Mouse (Mus musculus) heart, adult 2 months (tissue): Measurements from ENCODE around the gene Rbm41. TPM values are rescaled to one million over a fixed set of nuclear protein-coding genes. Genes with fewer than 3 reads are reported as not detected.

Experiments used
- DNase-seq, 2 experiments: peaks; one replicate each; pipeline ENCODE4 v3.0.0; 2021
- H3K27ac ChIP-seq: fragments of 200-600 bp; 2 replicates; pipeline ENCODE4 v1.8.1; 2022
- H3K27me3 ChIP-seq: fragments of 200-500 bp; 2 replicates; pipeline ENCODE4 v1.6.1; 2012; ENCODE audit warnings: mild to moderate bottlenecking, low read length, inconsistent platforms, mixed read lengths; ENCODE audit not compliant: control insufficient read depth, insufficient read depth
- H3K36me3 ChIP-seq: fragments of 200-500 bp; 2 replicates; pipeline ENCODE4 v1.6.1; 2012; ENCODE audit warnings: low read length, inconsistent platforms; ENCODE audit not compliant: control insufficient read depth, insufficient read depth
- H3K4me1 ChIP-seq: fragments of 200-500 bp; 2 replicates; pipeline ENCODE4 v1.6.1; 2011; ENCODE audit warnings: low read length; ENCODE audit not compliant: control insufficient read depth, insufficient read depth
- H3K4me3 ChIP-seq: fragments of 200-600 bp; 2 replicates; pipeline ENCODE4 v1.8.1; 2022
- H3K79me2 ChIP-seq: fragments of 200-500 bp; replicated peaks from 2 replicates; pipeline ENCODE4 v1.6.1; 2012; ENCODE audit warnings: mild to moderate bottlenecking, inconsistent platforms, low read length, moderate library complexity, mixed read lengths; ENCODE audit not compliant: control insufficient read depth, insufficient read depth
- H3K9ac ChIP-seq: fragments of 200-500 bp; 2 replicates; pipeline ENCODE4 v1.6.1; 2012; ENCODE audit warnings: low read depth, mild to moderate bottlenecking, control low read depth, inconsistent platforms, low read length, mixed read lengths
- CTCF ChIP-seq: fragments of 200-600 bp; IDR thresholded peaks from 2 replicates; pipeline ENCODE4 v1.8.1; 2022; ENCODE audit warnings: antibody characterized with exemption, mild to moderate bottlenecking, moderate library complexity
- EP300 ChIP-seq: fragments of 200-500 bp; IDR thresholded peaks from 2 replicates; pipeline ENCODE4 v1.6.1; 2011; ENCODE audit warnings: low read depth, low read length, control low read depth; ENCODE audit not compliant: insufficient read depth
- POLR2A ChIP-seq: fragments of 200-500 bp; IDR thresholded peaks from 2 replicates; pipeline ENCODE4 v1.6.1; 2011; ENCODE audit warnings: mild to moderate bottlenecking, low read depth, low read length, control low read depth; ENCODE audit not compliant: insufficient read depth
- WGBS: fragments of 180-500 bp; shearing (Covaris S2); methylation state at CpG from one replicate; pipeline ENCODE4 v1.1.7; 2018; 5-methylcytosine and 5-hydroxymethylcytosine counted together
- intact Hi-C: fragments of 180-260 bp; cut with DNase I; formaldehyde crosslinking; loops from one replicate; pipeline ENCODE4 v1.15.1; 2025
- polyA plus RNA-seq: library from polyadenylated mRNA; depleted of rRNA; stranded (reverse); fragments of >200 nt; gene quantifications from 2 replicates; pipeline ENCODE4 v1.2.3, GENCODE M21; 2012; rRNA removed
- total RNA-seq, 2 experiments: library from RNA; stranded (reverse); gene quantifications; 2 replicates each; pipeline ENCODE4 v1.2.3; 2021

Rbm41 gene
- total and polyA plus RNA-seq, 3 experiments = 0.66 to 5.3 (median 4.8) TPM

- H3K27me3 ChIP-seq = no peaks in the 10 kb centered on the region
- H3K9ac ChIP-seq = no peak overlapping the region
- no peaks in the 10 kb centered on the region for H3K4me1 ChIP-seq
- H3K27ac ChIP-seq = no peak overlapping the region
- WGBS = 35% methylated on average over 5 of the region's 5 CpGs
- TF ChIP-seq CTCF (no peak), POLR2A (no peak), EP300 (no peak)
- H3K36me3 ChIP-seq = no peaks in the 10 kb centered on the region
- DNase-seq = no peak
- intact Hi-C loops = no loop called here
- no peak overlapping the region for H3K4me3 ChIP-seq
- no peaks in the 10 kb centered on the region for H3K79me2 ChIP-seq
Measured at GRCm38 (mm10) chrX:139859402-139859801, 139.0 kb downstream of the Rbm41 start.

DNA sequence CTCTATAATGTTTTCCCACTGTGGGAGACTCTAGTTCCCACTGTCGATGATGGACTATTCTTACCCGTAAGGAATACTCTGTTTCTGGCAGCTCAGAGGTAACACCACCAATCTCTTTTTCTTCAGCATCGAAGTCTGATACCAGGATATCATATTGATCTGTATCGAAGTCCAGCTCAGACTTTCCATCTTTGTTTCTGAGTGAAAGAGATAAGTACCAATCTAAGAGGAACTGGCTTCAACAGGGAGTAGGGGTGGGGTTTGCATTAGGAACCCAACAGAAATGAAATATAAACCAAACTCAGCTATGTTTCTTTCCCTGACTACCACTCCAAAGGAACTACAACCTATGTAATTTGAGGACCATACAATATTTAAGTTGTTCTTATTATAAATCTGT, 143.6 kb downstream of the Rbm41 start:
- Histone ChIP-seq H3K36me3 (no peaks in the 10 kb centered on the region), H3K79me2 (no peaks in the 10 kb centered on the region), H3K27me3 (no peaks in the 10 kb centered on the region), H3K4me3 (no peak overlapping the region), H3K4me1 (no peaks in the 10 kb centered on the region), H3K9ac (no peak overlapping the region), H3K27ac (no peak overlapping the region)
- no peak for DNase-seq
- intact Hi-C loops = no loop called here
- no peak for TF ChIP-seq POLR2A
- TF ChIP-seq CTCF = no peak
- no peak for TF ChIP-seq EP300
- WGBS = 95% methylated on average over 4 of the region's 4 CpGs

- 77% methylated on average over 6 of the region's 6 CpGs for WGBS
Measured at GRCm38 (mm10) chrX:139841091-139841490, 157.3 kb downstream of the Rbm41 start.

More at GRCm38 (mm10) chrX:139841091-139841490, 157.3 kb downstream of the Rbm41 start:
- DNase-seq = no peak
- Histone ChIP-seq H3K27me3 (no peaks in the 10 kb centered on the region), H3K4me3 (no peak overlapping the region), H3K36me3 (no peaks in the 10 kb centered on the region), H3K4me1 (no peaks in the 10 kb centered on the region), H3K9ac (no peak overlapping the region), H3K27ac (no peak overlapping the region), H3K79me2 (no peaks in the 10 kb centered on the region)
- intact Hi-C loops = no loop called here
- TF ChIP-seq EP300 = no peak
- no peak for TF ChIP-seq CTCF
- no peak for TF ChIP-seq POLR2A

Other genes with a start within 250 kb of the Rbm41 start
- gene Ripply1, start 216.2 kb downstream of the Rbm41 start, total RNA-seq = not detected
- not detected in 2 replicates for gene Ripply1, start 216.2 kb downstream of the Rbm41 start, polyA plus RNA-seq
- gene Cldn2, start 197.8 kb downstream of the Rbm41 start, total RNA-seq = not detected
- gene Cldn2, start 197.8 kb downstream of the Rbm41 start, polyA plus RNA-seq = 0.16 TPM in 1 of 2 replicates, not detected in the other
- 1 to 10 TPM; 3.3 to 5.4 TPM for gene Morc4, start 126.9 kb downstream of the Rbm41 start, total RNA-seq
- gene Morc4, start 126.9 kb downstream of the Rbm41 start, polyA plus RNA-seq = 1.7 and 4.3 TPM in 2 replicates
- gene Nup62cl, start 64.1 kb upstream of the Rbm41 start, total RNA-seq = not detected
- 0.20 and 0.51 TPM in 2 replicates for gene Nup62cl, start 64.1 kb upstream of the Rbm41 start, polyA plus RNA-seq
- gene Pih1h3b, start 64.3 kb upstream of the Rbm41 start, total RNA-seq = not detected
- not detected in 2 replicates for gene Pih1h3b, start 64.3 kb upstream of the Rbm41 start, polyA plus RNA-seq